Comparison of ENCODE assay signal across 28 mouse cellular contexts in genomic region chr14:20077181-20077580, GRCm38 (mm10).
"Had no signal": no experiment of that assay in that cellular context is flagged by ENCODE, and none has a peak within 500 bp of the region (broad histone marks: within the 10 kb centered on the region; RNA-seq: fewer than 3 reads in every experiment).

No protein-coding gene starts in this region.

- H3K27ac ChIP-seq: embryonic facial prominence, embryonic 10.5 days; embryonic facial prominence, embryonic 12.5 days; embryonic facial prominence, embryonic 13.5 days; embryonic facial prominence, embryonic 15.5 days; forebrain, embryonic 10.5 days; forebrain, embryonic 12.5 days; forebrain, embryonic 13.5 days; forebrain, embryonic 15.5 days; gastrocnemius, adult 2 months had no signal

- H3K9ac ChIP-seq: embryonic facial prominence, embryonic 12.5 days; embryonic facial prominence, embryonic 13.5 days; embryonic facial prominence, embryonic 15.5 days; forebrain, embryonic 12.5 days; forebrain, embryonic 13.5 days; forebrain, embryonic 15.5 days; forebrain, postnatal 0 days had no signal

- H3K27me3 ChIP-seq: embryonic facial prominence, embryonic 12.5 days; embryonic facial prominence, embryonic 13.5 days; embryonic facial prominence, embryonic 15.5 days; forebrain, embryonic 12.5 days; forebrain, embryonic 13.5 days; forebrain, embryonic 15.5 days had no signal

- H3K4me3 ChIP-seq: embryonic facial prominence, embryonic 10.5 days; embryonic facial prominence, embryonic 12.5 days; embryonic facial prominence, embryonic 13.5 days; embryonic facial prominence, embryonic 15.5 days; erythroblast, embryonic 14.5 days; forebrain, embryonic 10.5 days; forebrain, embryonic 12.5 days; forebrain, embryonic 13.5 days; forebrain, embryonic 15.5 days; gastrocnemius, adult 2 months had no signal

- ATAC-seq: forebrain, embryonic 13.5 days; forebrain, embryonic 14.5 days; forebrain, embryonic 15.5 days; forebrain, embryonic 16.5 days; forebrain, postnatal 0 days had no signal

- H3K9me3 ChIP-seq: embryonic facial prominence, embryonic 10.5 days; embryonic facial prominence, embryonic 12.5 days; embryonic facial prominence, embryonic 13.5 days; embryonic facial prominence, embryonic 15.5 days; forebrain, embryonic 10.5 days; forebrain, embryonic 12.5 days; forebrain, embryonic 13.5 days; forebrain, embryonic 15.5 days had no signal

- H3K36me3 ChIP-seq: embryonic facial prominence, embryonic 10.5 days; embryonic facial prominence, embryonic 12.5 days; embryonic facial prominence, embryonic 15.5 days; forebrain, embryonic 10.5 days; forebrain, embryonic 12.5 days had no signal

- H3K4me2 ChIP-seq: embryonic facial prominence, embryonic 12.5 days; embryonic facial prominence, embryonic 13.5 days; embryonic facial prominence, embryonic 15.5 days; forebrain, embryonic 12.5 days; forebrain, embryonic 13.5 days; forebrain, embryonic 15.5 days had no signal

- DNase-seq: cerebellum, adult 18-20 months; cerebellum, adult 2 months; cerebellum, adult 8-10 months; cerebellum, adult 9-10 months; cerebellum, adult 9-11 months; cerebellum, postnatal 10 days; cerebellum, postnatal 14 days; cerebellum, postnatal 25 days; cerebellum, postnatal 36 days; embryo, embryonic 11 days; forebrain, postnatal 0 days; gastrocnemius, adult 2 months; gastrocnemius, postnatal 10 days; gastrocnemius, postnatal 14 days; gastrocnemius, postnatal 25 days; gastrocnemius, postnatal 36 days; heart, adult 18-20 months had no signal
